Mouse (Mus musculus) cerebellum, adult 2 months (tissue): Measurements from ENCODE around the gene Hmga2.

Source experiments
- CTCF ChIP-seq: fragments of 200-500 bp; IDR thresholded peaks from 2 replicates; pipeline ENCODE4 v1.5.1; 2011; ENCODE audit warnings: low read depth, mild to moderate bottlenecking, control low read depth, low read length, moderate library complexity, borderline replicate concordance; ENCODE audit not compliant: insufficient read depth
- POLR2A ChIP-seq: fragments of 200-500 bp; IDR thresholded peaks from 2 replicates; pipeline ENCODE4 v1.6.1; 2011; ENCODE audit warnings: low read length, control low read depth, borderline replicate concordance; ENCODE audit not compliant: insufficient read depth

- TF ChIP-seq CTCF: no peak
- no peak for TF ChIP-seq POLR2A
Observed at GRCm38 (mm10) chr10:120487881-120488280, 11.6 kb upstream of the Hmga2 start.
